Mouse (Mus musculus): ENCODE data around the gene Sept4.

Sept4 gene

GRCm38 (mm10) chr11:87578963-87579601 lies 10.4 kb downstream of the Sept4 start:
- peak; percentile 31 for DNase-seq (ENCODE audit: low read depth, low spot score)

GRCm38 (mm10) chr11:87579713-87580112 lies 11.0 kb downstream of the Sept4 start:
- DNase-seq (ENCODE audit: low read depth, low spot score), result no peak

GRCm38 (mm10) chr11:87580543-87581085 lies 11.9 kb downstream of the Sept4 start:
- DNase-seq (ENCODE audit: low read depth, low spot score), result no peak

GRCm38 (mm10) chr11:87581161-87581865 lies 12.6 kb downstream of the Sept4 start:
- DNase-seq (ENCODE audit: low read depth, low spot score), result no peak

GRCm38 (mm10) chr11:87581933-87582710 lies 13.4 kb downstream of the Sept4 start:
- DNase-seq (ENCODE audit: low read depth, low spot score), result no peak

GRCm38 (mm10) chr11:87583291-87584034 lies 14.8 kb downstream of the Sept4 start:
- DNase-seq (ENCODE audit: low read depth, low spot score), result no peak

GRCm38 (mm10) chr11:87584711-87585505 lies 16.2 kb downstream of the Sept4 start:
- no peak for DNase-seq (ENCODE audit: low read depth, low spot score)

- DNase-seq (ENCODE audit: low read depth, low spot score), result no peak
Observed at GRCm38 (mm10) chr11:87587211-87587874, 18.6 kb downstream of the Sept4 start.

GRCm38 (mm10) chr11:87589605-87590004 lies 20.9 kb downstream of the Sept4 start:
- no peak for DNase-seq (ENCODE audit: low read depth, low spot score)

GRCm38 (mm10) chr11:87590841-87591525 lies 22.3 kb downstream of the Sept4 start:
- peak; percentile 51 for DNase-seq (ENCODE audit: low read depth, low spot score)

- DNase-seq (ENCODE audit: low read depth, low spot score), result peak; percentile 99
Observed at GRCm38 (mm10) chr11:87591526-87592353, 23.0 kb downstream of the Sept4 start, which contains the start of gene Mtmr4. Gene Mtmr4 (plus strand): TSS chr11:87592162.

- DNase-seq (ENCODE audit: low read depth, low spot score), result no peak
Observed at GRCm38 (mm10) chr11:87592354-87592695, 23.6 kb downstream of the Sept4 start.

- peak; percentile 7 for DNase-seq (ENCODE audit: low read depth, low spot score)
Observed at GRCm38 (mm10) chr11:87592713-87593598, 24.3 kb downstream of the Sept4 start.

GRCm38 (mm10) chr11:87595327-87595841 lies 26.7 kb downstream of the Sept4 start:
- peak; percentile 81 for DNase-seq (ENCODE audit: low read depth, low spot score)

GRCm38 (mm10) chr11:87595976-87596375 lies 27.3 kb downstream of the Sept4 start:
- peak; percentile 20 for DNase-seq (ENCODE audit: low read depth, low spot score)

- no peak for DNase-seq (ENCODE audit: low read depth, low spot score)
Observed at GRCm38 (mm10) chr11:87596492-87596891, 27.8 kb downstream of the Sept4 start.

GRCm38 (mm10) chr11:87597061-87597460 lies 28.4 kb downstream of the Sept4 start:
- DNase-seq (ENCODE audit: low read depth, low spot score), result no peak
